Mouse (Mus musculus) CH12.LX (cell line): Measurements from ENCODE around the gene Atp5h. TPM values are rescaled to one million over a fixed set of nuclear protein-coding genes. Genes with fewer than 3 reads are reported as not detected.

Experiments used
- DNase-seq: peaks from one replicate; pipeline ENCODE4 v3.0.0-alpha.2; 2013; ENCODE audit errors: extremely low read depth
- H3K27ac ChIP-seq: 2 replicates; pipeline ENCODE4 v1.5.1; 2012; ENCODE audit warnings: low read depth, mild to moderate bottlenecking, control low read depth, moderate library complexity; ENCODE audit not compliant: insufficient read depth
- H3K27me3 ChIP-seq: replicated peaks from 2 replicates; pipeline ENCODE3; 2012; ENCODE audit warnings: inconsistent platforms
- H3K36me3 ChIP-seq, 2 experiments: replicated peaks in 1 of 2; 2 replicates each; pipeline versions ENCODE3 to v1.6.1; 2012; ENCODE audit warnings: inconsistent platforms in 1 of 2, low read length in 1 of 2, mild to moderate bottlenecking in 1 of 2, mixed read lengths in 1 of 2, moderate library complexity in 1 of 2; ENCODE audit not compliant: control insufficient read depth in 1 of 2, insufficient read depth in 1 of 2
- H3K4me1 ChIP-seq, 2 experiments: 2 replicates each; pipeline ENCODE4 v1.6.1; 2012; ENCODE audit warnings: inconsistent platforms in 1 of 2, moderate library complexity in 1 of 2; ENCODE audit not compliant: insufficient read depth in 2 of 2, control insufficient read depth in 1 of 2
- H3K4me2 ChIP-seq: 2 replicates; pipeline ENCODE4 v1.6.1; 2012; ENCODE audit warnings: low read depth, mild to moderate bottlenecking, control low read depth; ENCODE audit not compliant: poor library complexity, insufficient read depth, severe bottlenecking
- H3K4me3 ChIP-seq, 3 experiments: fragments of 150-350 bp in 1 of 3; sonication (generic) in 1 of 3; replicated peaks in 1 of 3; 2 replicates each; pipeline versions ENCODE3 to v1.5.1; 2011 to 2012; ENCODE audit warnings: low read depth in 2 of 3, low read length in 2 of 3, mild to moderate bottlenecking in 2 of 3, moderate library complexity in 2 of 3, control low read depth in 1 of 3, improper control_type of control experiment in 1 of 3, inconsistent platforms in 1 of 3, mixed read lengths in 1 of 3; ENCODE audit not compliant: poor library complexity in 1 of 3
- H3K79me2 ChIP-seq: replicated peaks from 2 replicates; pipeline ENCODE4 v1.6.1; 2012; ENCODE audit warnings: mild to moderate bottlenecking, moderate library complexity; ENCODE audit not compliant: control insufficient read depth, poor library complexity, insufficient read depth, severe bottlenecking; ENCODE audit errors: extremely low read depth
- H3K9ac ChIP-seq: 2 replicates; pipeline ENCODE4 v1.6.1; 2012; ENCODE audit warnings: low read depth, mild to moderate bottlenecking, control low read depth, moderate library complexity; ENCODE audit not compliant: insufficient read depth
- H3K9me3 ChIP-seq: replicated peaks from 2 replicates; pipeline ENCODE3; 2012; ENCODE audit warnings: low read length, inconsistent platforms, mixed read lengths
- CHD1 ChIP-seq: IDR thresholded peaks from 2 replicates; pipeline ENCODE4 v1.6.1; 2012; ENCODE audit warnings: low read depth, low read length, improper control_type of control experiment, inconsistent platforms
- E2F4 ChIP-seq: IDR thresholded peaks from 2 replicates; pipeline ENCODE4 v1.6.1; 2011; ENCODE audit warnings: low read depth, low read length, improper control_type of control experiment; ENCODE audit not compliant: insufficient replicate concordance
- ELF1 ChIP-seq: IDR thresholded peaks from 2 replicates; pipeline ENCODE4 v1.6.1; 2014; ENCODE audit warnings: low read depth, mild to moderate bottlenecking, inconsistent platforms, low read length, improper control_type of control experiment
- GABPA ChIP-seq: IDR thresholded peaks from 2 replicates; pipeline ENCODE4 v1.6.1; 2012; ENCODE audit warnings: low read depth, low read length, improper control_type of control experiment, inconsistent platforms; ENCODE audit not compliant: insufficient replicate concordance
- HCFC1 ChIP-seq: IDR thresholded peaks from 2 replicates; pipeline ENCODE4 v1.6.1; 2012; ENCODE audit warnings: low read depth, mild to moderate bottlenecking, inconsistent platforms, low read length, improper control_type of control experiment
- JUN ChIP-seq: IDR thresholded peaks from 2 replicates; pipeline ENCODE4 v1.6.1; 2011; ENCODE audit warnings: low read depth, mild to moderate bottlenecking, low read length, improper control_type of control experiment, moderate library complexity; ENCODE audit not compliant: insufficient read depth
- JUND ChIP-seq: conservative IDR thresholded peaks from 2 replicates; pipeline ENCODE4 v1.6.1; 2011; ENCODE audit warnings: low read depth, low read length, improper control_type of control experiment
- MAX ChIP-seq: IDR thresholded peaks from 2 replicates; pipeline ENCODE4 v1.6.1; 2011; ENCODE audit warnings: low read length, improper control_type of control experiment
- MAZ ChIP-seq: IDR thresholded peaks from 2 replicates; pipeline ENCODE4 v1.6.1; 2012; ENCODE audit warnings: low read depth, mild to moderate bottlenecking, inconsistent platforms, low read length, improper control_type of control experiment, moderate library complexity
- MYC ChIP-seq: IDR thresholded peaks from 2 replicates; pipeline ENCODE4 v1.6.1; 2011; ENCODE audit warnings: low read depth, mild to moderate bottlenecking, improper control_type of control experiment, low read length
- PAX5 ChIP-seq: IDR thresholded peaks from 2 replicates; pipeline ENCODE4 v1.6.1; 2012; ENCODE audit warnings: low read length, inconsistent platforms, mixed read lengths
- POLR2A ChIP-seq: IDR thresholded peaks from 2 replicates; pipeline ENCODE4 v1.6.1; 2011; ENCODE audit warnings: low read depth, mild to moderate bottlenecking, improper control_type of control experiment, low read length
- RCOR1 ChIP-seq: conservative IDR thresholded peaks from 2 replicates; pipeline ENCODE4 v1.6.1; 2012; ENCODE audit warnings: low read depth, mild to moderate bottlenecking, inconsistent platforms, low read length, improper control_type of control experiment
- SMC3 ChIP-seq: IDR thresholded peaks from 2 replicates; pipeline ENCODE4 v1.6.1; 2011; ENCODE audit warnings: low read depth, low read length, improper control_type of control experiment
- UBTF ChIP-seq: IDR thresholded peaks from 2 replicates; pipeline ENCODE4 v1.6.1; 2012; ENCODE audit warnings: low read depth, mild to moderate bottlenecking, inconsistent platforms, low read length, improper control_type of control experiment, moderate library complexity
- USF1 ChIP-seq: IDR thresholded peaks from 2 replicates; pipeline ENCODE4 v1.6.1; 2014; ENCODE audit warnings: low read depth, mild to moderate bottlenecking, inconsistent platforms, low read length, improper control_type of control experiment
- USF2 ChIP-seq: conservative IDR thresholded peaks from 2 replicates; pipeline ENCODE4 v1.6.1; 2011; ENCODE audit warnings: low read depth, low read length, improper control_type of control experiment
- ZKSCAN1 ChIP-seq: IDR thresholded peaks from 2 replicates; pipeline ENCODE4 v1.6.1; 2012; ENCODE audit warnings: low read depth, inconsistent platforms, low read length, improper control_type of control experiment, borderline replicate concordance
- ZMIZ1 ChIP-seq: IDR thresholded peaks from 2 replicates; pipeline ENCODE4 v1.6.1; 2012; ENCODE audit warnings: low read depth, mild to moderate bottlenecking, inconsistent platforms, low read length, improper control_type of control experiment
- dilution Hi-C: fragments of 300-500 bp; cut with MboI; formaldehyde crosslinking; loops from 2 replicates; pipeline ENCODE4 v1.14.3; 2020; ENCODE audit warnings: low sequenced_read_pairs; ENCODE audit not compliant: extremely low pct_unique_long_range_greater_than_20kb, extremely low pct_ligation_motif_present
- in situ Hi-C: fragments of 300-500 bp; cut with MboI; formaldehyde crosslinking; loops from 3 replicates; pipeline ENCODE4 v1.14.3; 2019; ENCODE audit warnings: low sequenced_read_pairs, low pct_ligation_motif_present, low pct_unique_long_range_greater_than_20kb, mixed read lengths
- polyA plus RNA-seq: library from polyadenylated mRNA; unstranded; fragments of >175 nt; gene quantifications from 2 replicates; pipeline ENCODE4 v1.2.1, GENCODE M21; 2012; ENCODE audit warnings: low read depth; ENCODE audit not compliant: insufficient read length
- total RNA-seq, 2 experiments: library from RNA; depleted of rRNA; stranded (reverse); fragments of 300-350 nt in 1 of 2; fragments of >200 nt in 1 of 2; gene quantifications; 2 replicates each; pipeline ENCODE4 v1.2.3; 2012 to 2014

Gene Atp5h
- total and polyA plus RNA-seq, 3 experiments, result 500 to 711 (median 671) TPM

GRCm38 (mm10) chr11:115462243-115462891, 42.6 kb upstream of the Atp5h start, which contains the start of gene Slc16a5:
Gene Slc16a5 (plus strand): TSS chr11:115462474.
- Histone ChIP-seq H3K9ac (no peak within 1 kb of the TSS), H3K4me2 (no peak within 1 kb of the TSS), H3K27me3 (peaks cover 30% of the 10 kb centered on the region), H3K9me3 (no peaks in the 10 kb centered on the region), H3K27ac (no peak within 1 kb of the TSS), H3K79me2 (no peaks in the 10 kb centered on the region), H3K4me3 (no peak within 1 kb of the TSS), H3K4me1 (peaks cover 5 to 19% of the 10 kb centered on the region in 2 experiments), H3K36me3 (no peaks in the 10 kb centered on the region)
- no peak for TF ChIP-seq USF1
- no peak for TF ChIP-seq E2F4
- no peak for TF ChIP-seq RCOR1
- no peak for TF ChIP-seq GABPA
- TF ChIP-seq PAX5, result no peak
- no peak for TF ChIP-seq UBTF
- DNase-seq, result no peak
- in situ Hi-C loops, result no loop called here
- dilution Hi-C loops, result no loop called here

DNA sequence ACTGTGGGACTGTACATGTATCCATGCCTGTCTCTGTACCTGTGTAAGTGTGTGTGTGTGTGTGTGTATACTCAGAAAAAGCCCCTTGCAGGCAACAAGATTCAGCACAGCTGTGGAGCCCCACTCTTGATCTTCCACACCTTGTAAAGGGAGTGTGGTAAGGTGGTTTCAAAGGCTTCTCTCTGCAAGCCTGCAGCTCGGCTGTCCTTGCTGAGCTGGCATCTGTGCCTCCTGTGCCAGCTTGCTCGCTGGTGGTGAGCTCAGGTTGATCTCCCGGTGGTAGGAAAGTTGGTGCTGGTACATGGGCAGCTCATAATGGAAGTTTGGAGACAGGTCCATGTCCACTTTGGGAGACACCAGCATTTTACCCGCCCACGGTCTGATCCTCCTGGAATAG, 42.1 kb upstream of the Atp5h start:
- H3K4me1 ChIP-seq, result peaks cover 8 to 23% of the 10 kb centered on the region in 2 experiments
- TF ChIP-seq UBTF, result no peak
- no peak for TF ChIP-seq ELF1
- TF ChIP-seq USF2, result no peak
- TF ChIP-seq POLR2A, result no peak
- no peak for TF ChIP-seq ZKSCAN1
- no peak for TF ChIP-seq MAZ
- TF ChIP-seq MYC, result no peak
- no peak for TF ChIP-seq JUN
- no peak for TF ChIP-seq MAX
- TF ChIP-seq SMC3, result no peak
- no peak for TF ChIP-seq JUND
- no peak for TF ChIP-seq ZMIZ1
- no peak for TF ChIP-seq CHD1
- TF ChIP-seq HCFC1, result no peak
- H3K9ac ChIP-seq, result no peak overlapping the region
- in situ Hi-C loops, result no loop called here
- dilution Hi-C loops, result no loop called here
- H3K27ac ChIP-seq, result no peak overlapping the region
- H3K9me3 ChIP-seq, result no peaks in the 10 kb centered on the region
- no peaks in the 10 kb centered on the region for H3K36me3 ChIP-seq
- H3K4me3 ChIP-seq, result no peak overlapping the region
- no peak overlapping the region for H3K4me2 ChIP-seq
- H3K27me3 ChIP-seq, result peaks cover 30% of the 10 kb centered on the region
- H3K79me2 ChIP-seq, result no peaks in the 10 kb centered on the region
- DNase-seq, result no peak
